Mouse (Mus musculus) inflammation-experienced regulatory T-cells, adult 16 weeks (primary cell): Measurements from ENCODE around the gene Sycp2. TPM values are rescaled to one million over a fixed set of nuclear protein-coding genes. Genes with fewer than 3 reads are reported as not detected.

Experiments
- polyA plus RNA-seq: library from polyadenylated mRNA; unstranded; fragments of 100-300 nt; shearing (Covaris generic); gene quantifications from one replicate; pipeline ENCODE4 v1.2.1, GENCODE M21; 2017

Sycp2 gene
- not detected for polyA plus RNA-seq

GRCm38 (mm10) chr2:178407053-178407815, at the start of gene Sycp2:
Gene Sycp2, minus strand, starts transcription at chr2:178407685.

DNA sequence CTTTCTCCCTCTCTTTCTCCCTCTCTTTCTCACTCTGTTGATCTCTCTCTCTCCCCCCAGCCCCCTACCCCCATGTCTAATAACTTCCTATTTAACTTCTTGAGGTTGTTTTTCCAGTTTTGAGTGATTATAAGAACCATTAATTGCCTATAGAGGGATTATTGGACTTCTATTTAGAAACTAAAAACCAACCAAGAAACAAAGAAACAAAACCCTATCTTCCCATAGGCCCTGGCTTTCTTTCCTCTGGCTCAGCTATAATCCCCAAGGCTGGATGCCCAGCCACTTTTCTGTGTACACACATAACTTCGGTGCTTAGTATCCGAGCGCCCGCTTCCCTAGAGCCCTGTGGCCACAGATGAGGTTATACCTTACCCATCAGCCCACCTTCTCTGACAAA, 22.7 kb upstream of the Sycp2 start, which contains the start of gene Cdh26:
Gene Cdh26 (plus strand): TSS at position 301 of the 400 bp plus-strand sequence.

GRCm38 (mm10) chr2:178414261-178415149, 7.0 kb upstream of the Sycp2 start, which contains the start of the genes Ppp1r3d and Fam217b:
Gene Ppp1r3d, minus strand, starts transcription at chr2:178414472.
Gene Fam217b, plus strand, starts transcription at chr2:178414524.

Other genes starting within 250 kb of the Sycp2 start
- not detected for gene Ppp1r3d, start 6.8 kb upstream of the Sycp2 start, polyA plus RNA-seq
- 0.32 TPM for gene Fam217b, start 6.8 kb upstream of the Sycp2 start, polyA plus RNA-seq
- not detected for gene Cdh26, start 22.8 kb upstream of the Sycp2 start, polyA plus RNA-seq